Mouse (Mus musculus) lung, postnatal 0 days (tissue): ENCODE measurements around the gene Gypa.

Experiments
- CTCF ChIP-seq: IDR thresholded peaks from 2 replicates; pipeline ENCODE4 v1.5.1; 2016; ENCODE audit warnings: antibody characterized with exemption, mild to moderate bottlenecking
- EP300 ChIP-seq: IDR thresholded peaks from 2 replicates; pipeline ENCODE4 v1.6.1; 2016; ENCODE audit warnings: antibody characterized with exemption, mild to moderate bottlenecking, control low read depth

GRCm38 (mm10) chr8:80541836-80542235, 48.3 kb downstream of the Gypa start:
- TF ChIP-seq CTCF: no peak
- TF ChIP-seq EP300: no peak
